Mouse (Mus musculus) E14TG2a.4 (cell line): ENCODE data around the gene Lamtor1.

Experiments used
- H3K27me3 ChIP-seq: 2 replicates; pipeline ENCODE4 v1.6.1; 2014; ENCODE audit warnings: low read length, control low read depth; ENCODE audit not compliant: insufficient read depth
- H3K36me3 ChIP-seq: 2 replicates; pipeline ENCODE4 v1.6.1; 2014; ENCODE audit warnings: low read length, control low read depth; ENCODE audit not compliant: insufficient read depth
- H3K4me1 ChIP-seq: replicated peaks from 2 replicates; pipeline ENCODE4 v1.6.1; 2014; ENCODE audit warnings: low read depth, low read length, control low read depth
- H3K4me3 ChIP-seq: replicated peaks from 2 replicates; pipeline ENCODE4 v1.5.1; 2014; ENCODE audit warnings: mild to moderate bottlenecking, low read length
- H3K9me3 ChIP-seq: 2 replicates; pipeline ENCODE4 v1.6.1; 2014; ENCODE audit warnings: low read length, control low read depth
- CTCF ChIP-seq: conservative IDR thresholded peaks from 2 replicates; pipeline ENCODE4 v1.5.1; 2014; ENCODE audit warnings: low read length
- NANOG ChIP-seq: IDR thresholded peaks from 2 replicates; pipeline ENCODE4 v1.6.1; 2014; ENCODE audit warnings: borderline replicate concordance, low read length, mixed read lengths
- POU5F1 ChIP-seq: IDR thresholded peaks from 2 replicates; pipeline ENCODE4 v1.6.1; 2014; ENCODE audit warnings: low read length, borderline replicate concordance

The Lamtor1 gene

DNA sequence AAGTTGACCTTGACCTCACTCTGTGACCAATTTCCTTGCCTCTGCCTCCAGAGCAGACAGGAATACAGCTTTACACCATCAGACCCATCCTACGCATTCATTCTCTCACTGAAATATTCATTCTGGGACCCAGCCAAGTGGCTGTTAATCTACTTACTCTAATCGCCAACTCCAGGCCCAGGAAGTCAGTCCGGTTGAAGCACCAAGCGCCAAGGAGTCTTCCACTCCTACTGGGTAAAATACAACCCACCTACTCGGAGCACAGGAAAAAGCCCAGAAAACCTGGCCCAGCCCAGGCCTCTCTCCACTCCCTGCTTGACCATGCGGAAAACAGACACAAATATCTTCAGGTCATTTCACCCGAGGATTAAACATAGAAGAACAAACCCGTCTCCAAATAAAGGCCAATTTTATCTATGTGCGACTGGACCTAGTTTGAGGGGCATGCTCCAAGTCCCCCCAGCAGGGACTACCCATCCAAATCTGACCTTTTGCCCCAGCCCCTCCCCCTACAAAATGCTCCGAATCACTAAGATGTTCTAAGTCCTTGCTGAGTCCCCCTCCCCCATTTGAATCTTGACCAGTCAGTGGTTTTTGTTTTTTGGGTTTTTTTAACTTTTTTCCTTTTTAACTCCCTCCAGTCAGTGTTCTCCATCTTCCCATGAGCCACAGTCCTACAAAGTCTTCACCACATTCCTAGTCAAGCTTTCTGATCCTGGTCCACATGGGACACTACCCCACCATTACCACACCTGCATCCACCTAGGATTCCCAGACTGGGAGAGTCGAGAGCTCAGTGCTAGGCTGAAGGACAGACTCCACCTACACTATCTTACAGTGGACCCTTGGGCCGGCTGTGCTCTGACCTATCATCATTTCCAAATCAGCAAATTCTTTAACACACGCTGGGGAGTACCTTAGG lies 37.2 kb upstream of the Lamtor1 start:
- H3K4me1 ChIP-seq = peaks cover 78% of the 10 kb centered on the region

DNA sequence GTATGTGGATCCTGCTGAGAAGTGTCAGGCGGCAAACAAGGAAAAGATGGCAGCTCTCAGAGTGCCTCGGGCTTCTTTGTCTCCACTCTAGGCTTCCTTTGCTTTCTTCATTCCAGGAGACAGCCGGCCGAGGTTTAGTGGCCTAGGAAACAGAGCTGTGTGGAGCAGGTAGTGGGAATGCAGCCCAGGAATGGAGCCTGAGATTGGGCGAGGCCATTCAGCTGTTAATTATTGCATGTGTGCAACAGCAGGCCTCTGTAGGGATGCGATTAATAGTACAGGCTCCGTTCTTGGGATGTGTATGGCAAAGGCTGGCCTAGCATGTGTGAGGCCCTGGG lies 36.6 kb upstream of the Lamtor1 start:
- H3K36me3 ChIP-seq = peaks cover 9% of the 10 kb centered on the region
- peaks cover 71% of the 10 kb centered on the region for H3K4me1 ChIP-seq
- TF ChIP-seq NANOG (no peak), CTCF (no peak), POU5F1 (no peak)
- H3K4me3 ChIP-seq = peak overlapping the region; percentile 68
- H3K9me3 ChIP-seq = no peaks in the 10 kb centered on the region
- no peaks in the 10 kb centered on the region for H3K27me3 ChIP-seq

More for the DNA sequence above, 37.2 kb upstream of the Lamtor1 start:
- H3K4me3 ChIP-seq = peak overlapping the region; percentile 68
- no peaks in the 10 kb centered on the region for H3K9me3 ChIP-seq
- H3K36me3 ChIP-seq = peaks cover 15% of the 10 kb centered on the region
- H3K27me3 ChIP-seq = no peaks in the 10 kb centered on the region
- TF ChIP-seq CTCF (no peak), POU5F1 (no peak), NANOG (no peak)

DNA sequence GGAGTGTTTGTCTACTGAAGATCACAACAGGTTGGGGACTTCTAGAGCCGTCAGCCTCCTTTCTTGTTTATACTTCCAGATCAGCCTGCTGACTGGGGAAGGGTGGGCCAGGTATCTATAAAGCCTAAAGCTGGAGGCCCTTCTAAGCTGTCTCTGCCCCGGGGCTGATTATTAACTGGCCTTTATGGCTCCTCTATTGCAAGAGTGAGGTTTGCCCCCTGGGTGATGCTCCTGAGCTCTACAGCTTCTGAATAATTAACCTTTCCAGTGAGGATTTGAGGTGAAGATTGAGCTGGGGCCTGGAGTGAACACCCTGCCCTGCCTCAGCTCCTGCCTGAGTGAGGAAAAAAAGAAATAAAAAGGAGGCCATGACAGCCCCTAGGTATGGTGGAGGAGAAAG lies 35.1 kb upstream of the Lamtor1 start, which contains the start of gene Folr1:
Gene Folr1 (minus strand): TSS at position 160 of the 400 bp plus-strand sequence.
- H3K4me1 ChIP-seq = peaks cover 56% of the 10 kb centered on the region
- TF ChIP-seq CTCF = no peak
- TF ChIP-seq NANOG = no peak
- TF ChIP-seq POU5F1 = no peak
- H3K4me3 ChIP-seq = 0 out of 2 replicates have a peak within 1 kb of the TSS, but pooled peaks have one; percentile 68
- no peaks in the 10 kb centered on the region for H3K36me3 ChIP-seq
- no peaks in the 10 kb centered on the region for H3K27me3 ChIP-seq
- no peaks in the 10 kb centered on the region for H3K9me3 ChIP-seq

DNA sequence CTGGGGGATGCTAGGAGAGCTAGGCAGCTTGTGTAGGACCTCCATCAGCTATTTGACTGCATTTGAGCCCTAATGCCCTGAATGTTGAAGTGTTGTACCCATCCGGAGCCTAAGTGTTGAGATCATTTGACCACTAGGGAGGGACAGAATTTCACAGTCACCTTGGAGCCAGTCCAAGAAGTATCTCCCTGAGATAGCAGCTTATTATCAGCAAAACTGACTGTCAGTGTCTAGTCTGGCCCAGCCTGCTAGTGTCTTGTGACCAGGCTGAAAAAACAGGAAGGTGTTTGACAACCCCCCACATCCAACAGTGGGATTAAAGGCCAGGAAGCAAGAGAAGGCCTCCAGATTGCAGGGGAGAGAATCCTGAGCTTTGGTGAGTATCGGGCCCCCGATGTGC lies 34.4 kb upstream of the Lamtor1 start:
- no peaks in the 10 kb centered on the region for H3K27me3 ChIP-seq
- TF ChIP-seq CTCF (no peak), POU5F1 (no peak), NANOG (no peak)
- no peaks in the 10 kb centered on the region for H3K9me3 ChIP-seq
- H3K4me1 ChIP-seq = peaks cover 51% of the 10 kb centered on the region
- H3K36me3 ChIP-seq = no peaks in the 10 kb centered on the region
- no peak overlapping the region for H3K4me3 ChIP-seq

DNA sequence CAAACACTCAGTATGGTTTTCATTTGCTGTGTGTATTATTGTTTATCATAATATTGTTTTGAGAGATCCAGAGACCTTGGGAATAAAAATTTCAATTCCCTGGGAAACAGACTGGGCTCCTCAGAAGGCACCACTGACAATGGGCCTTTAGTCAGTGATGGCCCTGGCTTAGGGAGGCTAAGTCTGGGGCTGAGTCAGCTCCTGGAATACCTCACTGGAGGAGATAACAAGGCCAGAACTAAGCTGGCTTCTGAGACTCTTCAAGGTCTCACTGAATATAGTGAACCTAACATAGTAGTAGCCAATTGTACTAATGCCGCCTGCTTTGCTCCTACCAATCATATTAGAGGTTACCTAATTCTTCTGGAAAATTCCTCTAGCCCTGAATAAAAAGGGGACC lies 29.7 kb upstream of the Lamtor1 start:
- Histone ChIP-seq H3K27me3 (peaks cover 4% of the 10 kb centered on the region; the same call in 1 of the 2 replicates), H3K4me3 (no peak overlapping the region), H3K36me3 (no peaks in the 10 kb centered on the region), H3K9me3 (no peaks in the 10 kb centered on the region), H3K4me1 (peaks cover 6% of the 10 kb centered on the region)
- TF ChIP-seq POU5F1 (no peak), NANOG (no peak), CTCF (no peak)

DNA sequence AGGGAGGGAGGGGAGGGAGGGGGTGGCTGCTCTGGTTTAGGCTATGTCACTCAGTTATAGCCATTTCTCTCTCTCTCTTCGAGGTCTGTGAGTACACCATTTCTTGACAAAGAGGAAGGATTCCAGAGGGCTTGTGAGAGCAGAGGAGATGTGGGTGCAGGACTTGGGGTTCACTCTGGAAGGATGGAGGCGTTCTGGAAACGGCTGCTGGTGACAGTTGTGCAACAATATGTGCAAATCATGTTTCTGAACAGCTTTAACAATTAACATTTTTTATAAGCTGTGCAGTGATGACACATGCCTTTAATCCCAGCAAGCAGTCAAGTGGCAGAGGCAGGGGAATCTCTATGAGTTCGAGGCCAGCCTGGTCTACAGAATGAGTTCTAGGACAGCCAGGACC lies 24.8 kb upstream of the Lamtor1 start:
- TF ChIP-seq CTCF (no peak), POU5F1 (no peak), NANOG (no peak)
- no peak overlapping the region for H3K4me3 ChIP-seq
- H3K4me1 ChIP-seq = peaks cover 9% of the 10 kb centered on the region
- H3K27me3 ChIP-seq = peaks cover 4% of the 10 kb centered on the region; the same call in 1 of the 2 replicates
- no peaks in the 10 kb centered on the region for H3K36me3 ChIP-seq
- H3K9me3 ChIP-seq = no peaks in the 10 kb centered on the region

DNA sequence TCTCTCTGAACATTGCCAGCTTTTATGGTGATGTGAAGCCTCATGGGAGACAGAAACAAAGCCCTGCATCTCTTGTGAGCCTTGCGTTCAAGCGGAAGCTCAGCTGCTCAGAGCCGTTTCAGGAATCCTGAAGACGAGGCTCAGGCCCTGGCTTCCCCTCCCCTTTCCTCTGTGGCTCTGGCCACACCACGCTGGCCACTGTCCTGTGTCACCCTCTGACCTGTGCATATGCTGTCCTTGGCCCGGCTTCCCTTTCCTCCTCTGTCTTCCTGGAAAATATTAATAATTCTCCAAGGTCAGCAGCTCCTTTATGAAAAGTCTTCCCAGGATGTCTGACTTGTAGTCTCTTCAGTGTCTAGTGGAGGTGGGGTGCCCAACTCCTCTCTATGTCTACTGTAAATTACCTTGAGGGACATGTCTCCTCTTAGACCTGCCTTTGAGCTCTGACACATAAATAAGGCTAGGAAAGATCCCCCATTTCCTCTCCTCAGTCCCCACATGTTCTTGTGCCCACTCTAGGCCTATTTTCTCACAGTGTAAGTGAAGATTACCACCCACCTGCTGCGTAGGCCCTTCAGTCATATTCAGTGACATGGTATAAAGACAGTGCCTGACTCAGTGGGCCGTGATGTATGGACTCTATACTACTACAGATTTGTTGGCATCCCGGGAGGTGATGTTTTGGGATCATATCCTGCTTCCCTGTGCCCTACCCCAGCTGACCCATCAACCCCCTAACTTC lies 23.1 kb upstream of the Lamtor1 start:
- peaks cover 4% of the 10 kb centered on the region; the same call in 1 of the 2 replicates for H3K27me3 ChIP-seq
- TF ChIP-seq NANOG (no peak), CTCF (no peak), POU5F1 (no peak)
- H3K36me3 ChIP-seq = no peaks in the 10 kb centered on the region
- H3K4me1 ChIP-seq = peaks cover 17% of the 10 kb centered on the region
- no peaks in the 10 kb centered on the region for H3K9me3 ChIP-seq
- H3K4me3 ChIP-seq = no peak overlapping the region

DNA sequence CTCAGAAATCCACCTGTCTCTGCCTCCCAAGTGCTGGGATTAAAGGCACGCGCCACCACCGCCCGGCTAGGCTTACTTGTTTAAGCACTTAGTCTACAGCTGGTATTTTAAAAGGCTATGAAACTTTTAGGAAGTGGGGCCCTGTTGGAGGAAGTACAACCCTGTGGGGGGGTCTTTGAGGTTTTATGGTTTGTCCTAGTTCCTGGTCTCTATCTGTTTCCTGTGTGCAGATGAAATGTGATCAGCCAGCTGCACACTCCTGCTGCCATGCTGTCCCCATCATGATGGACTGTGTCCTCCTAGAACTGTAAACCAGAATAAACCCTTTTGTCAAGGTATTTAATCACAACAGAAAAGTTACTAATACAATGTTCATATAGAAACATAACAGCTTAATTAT lies 21.5 kb upstream of the Lamtor1 start:
- H3K4me3 ChIP-seq = no peak overlapping the region
- H3K4me1 ChIP-seq = peaks cover 17% of the 10 kb centered on the region
- no peaks in the 10 kb centered on the region for H3K36me3 ChIP-seq
- no peaks in the 10 kb centered on the region for H3K9me3 ChIP-seq
- no peak for TF ChIP-seq CTCF
- TF ChIP-seq POU5F1 = no peak
- TF ChIP-seq NANOG = no peak
- peaks cover 4% of the 10 kb centered on the region; the same call in 1 of the 2 replicates for H3K27me3 ChIP-seq
